Mouse (Mus musculus): ENCODE results near the gene Urgcp.

The Urgcp gene

GRCm38 (mm10) chr11:5707530-5708353, 54.4 kb downstream of the Urgcp start:
- peak; percentile 97 for DNase-seq

DNA sequence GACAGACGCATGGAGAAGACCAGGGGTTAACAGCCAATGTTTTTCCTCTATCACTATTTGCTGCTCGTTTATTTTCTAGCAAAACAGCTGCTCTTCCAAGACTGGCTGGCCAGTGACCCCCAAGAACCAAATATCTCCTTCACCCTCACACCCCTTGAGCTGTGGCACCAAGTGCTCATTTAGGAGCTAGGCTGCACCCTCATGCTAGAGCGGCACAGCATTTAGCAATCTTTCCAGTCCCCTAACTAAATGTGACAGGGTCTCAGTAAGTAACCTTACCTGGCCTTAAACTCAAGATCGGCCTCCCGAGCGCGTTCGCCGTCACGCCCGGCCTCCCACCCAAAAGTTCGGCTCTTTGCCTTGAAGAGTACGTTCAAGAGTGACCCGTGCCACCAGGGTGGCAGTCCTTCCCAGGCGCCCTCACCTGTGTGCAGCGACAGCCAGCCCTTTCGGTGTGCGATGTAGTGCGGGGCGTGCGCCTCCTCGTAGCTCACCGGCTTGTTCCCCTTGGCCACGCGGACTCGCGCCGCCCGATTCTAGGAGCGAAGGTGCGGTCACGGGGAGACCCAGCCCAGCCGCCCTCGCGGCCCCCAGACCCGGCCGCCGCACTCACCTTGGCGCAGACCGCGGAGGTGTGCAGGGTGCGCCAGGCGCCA, 55.2 kb downstream of the Urgcp start:
- no peak for DNase-seq

GRCm38 (mm10) chr11:5705972-5706371, 56.2 kb downstream of the Urgcp start:
- DNase-seq, result no peak

GRCm38 (mm10) chr11:5703341-5703740, 58.8 kb downstream of the Urgcp start:
- no peak for DNase-seq

- no peak for DNase-seq
Observed at GRCm38 (mm10) chr11:5702957-5703332, 59.2 kb downstream of the Urgcp start.

DNA sequence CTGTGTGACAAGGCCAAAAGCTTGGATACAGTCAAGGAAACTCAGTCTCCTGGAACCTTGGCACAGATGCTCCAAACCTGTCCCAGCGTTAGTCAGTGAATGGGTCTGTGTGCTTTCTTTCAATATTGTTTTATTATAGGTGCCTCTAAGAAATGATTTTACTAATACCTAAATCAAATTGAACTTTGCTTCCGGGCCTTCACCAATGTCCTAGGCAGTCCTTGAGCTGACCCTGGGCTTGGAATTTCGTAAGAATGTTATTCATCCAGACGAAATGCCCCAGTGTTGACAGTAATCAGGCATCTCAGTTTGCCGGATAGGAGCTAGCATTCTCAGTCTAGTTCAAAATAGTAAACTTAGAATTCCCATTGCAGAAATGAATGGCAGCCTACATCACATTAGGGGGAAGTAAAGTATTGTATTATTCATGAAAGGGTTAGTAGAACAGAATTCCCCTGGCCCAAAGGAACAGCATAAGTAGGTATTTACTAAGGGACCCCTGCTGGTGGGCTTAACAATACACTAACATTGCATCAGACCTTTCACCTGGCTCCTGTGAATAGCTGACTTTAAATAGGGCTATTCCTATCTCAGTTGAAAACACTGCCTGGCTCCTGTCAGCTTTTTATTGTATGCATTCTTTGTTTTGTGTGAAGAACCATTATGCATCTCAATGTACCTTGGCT, 59.8 kb downstream of the Urgcp start:
- no peak for DNase-seq

DNA sequence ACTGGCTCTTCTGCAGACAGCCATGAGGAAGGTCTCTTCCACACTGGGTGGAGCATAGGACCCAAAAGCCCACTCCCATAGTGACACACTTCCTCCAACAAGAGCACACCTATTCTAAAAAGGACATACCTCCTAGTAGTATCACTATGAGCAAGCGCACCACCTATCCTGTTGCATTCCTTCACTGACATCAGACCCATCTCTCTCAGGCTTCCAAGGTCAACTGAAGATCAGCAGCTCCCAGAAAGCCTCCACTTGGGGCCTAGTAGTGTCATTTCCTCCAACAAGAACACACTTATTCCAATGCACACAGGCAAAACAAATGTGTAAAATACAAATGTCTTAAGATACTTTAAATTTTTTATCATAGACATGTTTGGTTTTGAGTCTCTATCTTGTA, 60.4 kb downstream of the Urgcp start:
- no peak for DNase-seq

DNA sequence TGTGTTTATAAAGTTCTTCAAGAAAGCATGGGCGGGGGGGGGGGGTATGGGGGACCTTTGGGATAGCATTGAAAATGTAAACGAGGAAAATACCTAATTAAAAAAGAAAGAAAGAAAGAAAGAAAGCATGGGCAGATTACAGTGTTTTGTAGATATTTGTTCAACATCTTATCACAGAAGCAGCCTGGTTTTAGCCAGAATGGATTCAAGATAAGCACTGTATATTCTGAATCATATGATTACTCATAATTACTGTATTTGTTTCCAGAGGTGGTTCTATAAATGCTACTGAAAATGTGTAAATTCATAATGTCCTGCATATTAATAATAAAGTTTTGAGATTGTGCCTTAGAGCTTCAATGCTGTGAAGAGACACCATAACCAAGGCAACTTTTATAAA, 60.9 kb downstream of the Urgcp start:
- no peak for DNase-seq

- DNase-seq, result no peak
Observed at GRCm38 (mm10) chr11:5700808-5701207, 61.4 kb downstream of the Urgcp start.

- DNase-seq, result peak; percentile 72
Observed at GRCm38 (mm10) chr11:5691775-5692174, 70.4 kb downstream of the Urgcp start.

- DNase-seq, result no peak
Observed at GRCm38 (mm10) chr11:5684283-5684682, 77.9 kb downstream of the Urgcp start.

- DNase-seq, result no peak
Observed at GRCm38 (mm10) chr11:5682541-5682940, 79.6 kb downstream of the Urgcp start.

All from lung, postnatal 10 days (tissue).